Mouse (Mus musculus): ENCODE results near the gene Mia.

DNA sequence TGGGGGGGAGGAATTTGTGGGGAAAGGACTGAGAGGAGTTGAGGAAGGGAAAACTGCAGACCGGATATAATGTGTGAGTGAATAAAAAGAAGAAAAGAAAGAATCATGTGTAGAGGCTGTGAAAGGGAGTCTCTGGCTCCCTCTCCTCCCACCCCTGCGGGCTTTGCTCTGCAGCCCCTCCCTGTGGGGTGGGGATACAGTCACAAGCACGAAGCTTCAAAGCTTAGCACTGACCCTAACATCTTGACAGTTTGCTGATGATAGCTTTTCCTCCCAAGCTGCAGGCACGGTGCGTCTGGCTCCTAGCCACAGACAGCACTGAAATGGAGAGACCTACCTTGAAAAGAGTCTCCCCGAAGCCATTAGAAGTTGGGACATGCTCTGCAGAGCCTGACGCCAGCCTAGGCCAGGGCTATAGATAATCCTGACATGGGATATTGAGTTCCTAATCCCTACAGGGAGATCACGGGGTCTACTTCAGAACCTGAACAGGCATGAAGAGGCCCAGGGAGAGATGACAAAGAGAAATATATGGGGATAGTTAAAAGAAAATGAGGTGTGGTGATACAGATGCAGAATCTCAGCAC is 44.5 kb downstream of the Mia start:
- TF ChIP-seq GATA1 (IDR thresholded peaks at IDR 0.05; ENCODE audit: borderline replicate concordance, low read length) (no peak), FLI1 (IDR thresholded peaks at IDR 0.05; ENCODE audit: low read length) (no peak)
